Mouse (Mus musculus) heart, postnatal 36 days (tissue): ENCODE data around the gene Rab7b. TPM values are rescaled to one million over a fixed set of nuclear protein-coding genes. Genes with fewer than 3 reads are reported as not detected.

Experiments
- DNase-seq, 2 experiments: peaks; one replicate each; pipeline ENCODE4 v3.0.0; 2021 to 2022
- intact Hi-C: fragments of 180-260 bp; cut with DNase I; formaldehyde crosslinking; loops from one replicate; pipeline ENCODE4 v1.15.1; 2025
- total RNA-seq, 2 experiments: library from RNA; stranded (reverse); gene quantifications; 2 replicates each; pipeline ENCODE4 v1.2.3; 2021

Gene Rab7b
- total RNA-seq, 2 experiments from 2014 or later = 4.3 to 4.5 TPM

DNA sequence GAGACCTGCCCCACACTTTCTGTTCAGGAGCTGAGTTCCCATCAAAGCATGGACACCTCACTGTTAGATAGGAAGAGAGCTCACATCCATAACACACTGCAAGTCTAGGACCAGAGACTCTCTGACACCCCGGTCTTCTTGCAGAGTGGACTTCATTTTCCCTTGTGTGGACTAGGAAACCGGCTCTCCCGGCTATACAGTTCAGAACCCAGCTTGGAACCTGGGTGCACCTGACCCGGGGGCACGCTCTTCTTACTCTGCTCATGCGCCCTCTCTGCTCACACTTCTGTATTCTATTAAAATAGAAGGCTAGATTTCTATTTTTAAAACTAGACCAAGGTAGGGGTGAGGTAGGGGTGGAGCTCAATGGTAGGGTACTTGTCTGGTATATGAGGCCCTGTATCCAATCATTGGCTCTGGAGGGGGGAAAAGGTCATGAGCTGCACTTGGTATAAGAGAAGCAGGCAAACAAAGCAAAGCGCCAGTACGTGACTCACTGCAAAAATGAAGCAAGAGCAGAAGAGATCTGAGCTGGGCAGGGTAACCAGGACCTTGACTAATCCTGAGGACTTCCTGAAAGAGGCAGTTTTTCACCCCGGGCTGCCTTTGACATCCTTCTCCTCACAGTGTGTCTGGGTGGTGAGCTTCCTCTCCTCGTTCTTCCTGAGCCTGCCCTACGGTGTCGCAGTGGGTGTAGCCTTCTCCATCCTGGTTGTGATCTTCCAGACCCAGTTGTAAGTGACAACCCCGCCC lies 72.8 kb downstream of the Rab7b start:
- peak in 1 of 2 experiments; percentile 0 for DNase-seq
- intact Hi-C loops = no loop called here

DNA sequence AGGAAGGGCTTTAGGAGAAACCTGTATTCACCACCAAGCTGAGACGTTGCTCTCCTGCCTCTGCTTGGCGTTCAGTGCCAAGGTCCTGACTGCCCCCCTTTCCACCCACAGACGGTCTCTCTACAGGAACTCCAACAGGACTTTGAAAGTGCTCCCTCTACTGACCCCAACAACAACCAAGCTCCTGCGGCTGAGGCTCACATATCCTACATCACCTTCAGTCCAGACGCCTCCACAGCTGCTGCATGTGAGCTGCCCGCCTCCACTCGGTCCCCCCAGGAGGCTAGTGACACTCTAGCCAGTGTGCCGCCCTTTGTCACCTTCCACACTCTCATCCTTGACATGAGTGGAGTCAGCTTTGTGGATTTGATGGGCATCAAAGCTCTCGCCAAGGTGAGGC lies 75.2 kb downstream of the Rab7b start:
- DNase-seq = no peak
- intact Hi-C loops = no loop called here

DNA sequence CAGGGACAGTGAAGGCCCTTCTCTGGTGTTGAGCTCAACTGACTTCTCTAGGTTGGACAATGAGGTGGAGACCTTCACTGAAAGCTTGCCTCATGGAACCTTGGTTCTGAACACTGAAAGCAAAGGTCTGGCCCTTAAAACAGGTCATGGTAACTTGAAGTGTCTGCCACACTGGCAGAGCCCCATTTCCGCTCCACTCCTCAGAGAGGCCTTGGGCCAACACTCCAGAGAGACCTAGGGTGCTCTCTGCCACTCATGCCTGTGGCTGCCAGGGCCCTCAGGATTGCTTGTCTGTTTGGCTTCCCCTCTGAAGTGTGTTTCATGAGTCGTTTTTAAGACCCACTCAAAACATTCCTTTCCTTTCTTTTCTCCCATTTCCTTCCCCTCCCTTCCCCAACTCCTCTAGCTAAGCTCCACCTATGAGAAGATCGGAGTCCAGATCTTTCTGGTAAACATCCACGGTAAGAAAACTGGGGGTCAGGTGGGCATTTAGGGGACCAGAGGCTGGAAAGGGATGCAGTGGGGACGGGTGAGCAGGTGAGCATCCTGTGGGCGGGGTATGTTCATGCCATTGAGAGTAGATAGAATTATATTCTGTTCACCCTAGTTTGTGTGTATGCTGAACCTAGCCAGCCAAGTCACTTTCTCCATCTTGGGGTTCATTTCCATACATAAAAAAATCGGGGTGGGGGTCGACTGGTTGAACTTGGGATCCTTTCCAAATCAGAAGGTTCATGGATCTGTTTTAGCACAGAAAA lies 76.3 kb downstream of the Rab7b start:
- intact Hi-C loops = loop anchor here (1.0 kb wide), 4 partner anchors 52 to 151 kb away; no protein-coding TSS in a partner anchor
- no peak for DNase-seq

Other genes starting within 250 kb of the Rab7b start
- 10 to 100 TPM; 21.1 to 24.1 TPM for gene Srgap2, start 161.3 kb upstream of the Rab7b start, total RNA-seq
- under 1 TPM; 0.81 to 1.00 TPM for gene Fam72a, start 160.8 kb upstream of the Rab7b start, total RNA-seq
- gene Avpr1b, start 89.5 kb upstream of the Rab7b start, total RNA-seq = not detected
- under 1 TPM; 0.62 to 0.67 TPM for gene Ctse, start 50.4 kb upstream of the Rab7b start, total RNA-seq
- gene Slc26a9, start 55.3 kb downstream of the Rab7b start, total RNA-seq = not detected
- 1 to 10 TPM; 5.7 to 7.0 TPM for gene Pm20d1, start 108.7 kb downstream of the Rab7b start, total RNA-seq
- 10 to 100 TPM; 51.7 to 66.5 TPM for gene Slc41a1, start 138.8 kb downstream of the Rab7b start, total RNA-seq
- gene Rab29, start 178.5 kb downstream of the Rab7b start, total RNA-seq = 10 to 100 TPM; 11.7 to 13.9 TPM
- gene Nucks1, start 221.8 kb downstream of the Rab7b start, total RNA-seq = 10 to 100 TPM; 52.1 to 58.6 TPM